Mouse (Mus musculus): ENCODE results near the gene 6030468B19Rik. TPM values are rescaled to one million over a fixed set of nuclear protein-coding genes. Genes with fewer than 3 reads are reported as not detected.
"Not testable (repeated sequence)": the region's sequence is repeated elsewhere in the genome, so short reads cannot be mapped to it uniquely, and the experiment has no call there.

Gene 6030468B19Rik
- total RNA-seq, 2 experiments from 2014 or later: 23.8 to 82.6 TPM

- ATAC-seq (replicated peaks; ENCODE audit: low FRiP score, poor library complexity, severe bottlenecking): peak; percentile 54
Observed at GRCm38 (mm10) chr11:117825333-117826101, 28.1 kb downstream of the 6030468B19Rik start, which contains the start of the genes Afmid and Tk1. TSS of gene Afmid (plus strand) at chr11:117825924. TSS of gene Tk1 (minus strand) at chr11:117826092.

GRCm38 (mm10) chr11:117826164-117826563, 28.7 kb downstream of the 6030468B19Rik start:
- no peak for ATAC-seq (replicated peaks; ENCODE audit: low FRiP score, poor library complexity, severe bottlenecking)

- no peak for ATAC-seq (replicated peaks; ENCODE audit: low FRiP score, poor library complexity, severe bottlenecking)
Observed at GRCm38 (mm10) chr11:117826916-117827315, 29.5 kb downstream of the 6030468B19Rik start.

- ATAC-seq (replicated peaks; ENCODE audit: low FRiP score, poor library complexity, severe bottlenecking): no peak
Observed at GRCm38 (mm10) chr11:117827386-117827785, 29.9 kb downstream of the 6030468B19Rik start.

GRCm38 (mm10) chr11:117828149-117828887, 30.9 kb downstream of the 6030468B19Rik start:
- ATAC-seq (replicated peaks; ENCODE audit: low FRiP score, poor library complexity, severe bottlenecking): 0 out of 2 replicates have a peak, but pooled peaks have one; percentile 17

GRCm38 (mm10) chr11:117828888-117829604, 31.6 kb downstream of the 6030468B19Rik start:
- peak; percentile 21 for ATAC-seq (replicated peaks; ENCODE audit: low FRiP score, poor library complexity, severe bottlenecking)

- ATAC-seq (replicated peaks; ENCODE audit: low FRiP score, poor library complexity, severe bottlenecking): no peak
Observed at GRCm38 (mm10) chr11:117829671-117830215, 32.3 kb downstream of the 6030468B19Rik start.

GRCm38 (mm10) chr11:117830401-117830800, 32.9 kb downstream of the 6030468B19Rik start:
- peak; percentile 41 for ATAC-seq (replicated peaks; ENCODE audit: low FRiP score, poor library complexity, severe bottlenecking)

- peak; percentile 61 for ATAC-seq (replicated peaks; ENCODE audit: low FRiP score, poor library complexity, severe bottlenecking)
Observed at GRCm38 (mm10) chr11:117832086-117832969, 34.9 kb downstream of the 6030468B19Rik start.

- ATAC-seq (replicated peaks; ENCODE audit: low FRiP score, poor library complexity, severe bottlenecking): not testable (repeated sequence)
Observed at GRCm38 (mm10) chr11:117833509-117833908, 36.0 kb downstream of the 6030468B19Rik start.

GRCm38 (mm10) chr11:117834086-117834485, 36.6 kb downstream of the 6030468B19Rik start:
- no peak for ATAC-seq (replicated peaks; ENCODE audit: low FRiP score, poor library complexity, severe bottlenecking)

GRCm38 (mm10) chr11:117836306-117836705, 38.8 kb downstream of the 6030468B19Rik start:
- ATAC-seq (replicated peaks; ENCODE audit: low FRiP score, poor library complexity, severe bottlenecking): peak; percentile 39

- ATAC-seq (replicated peaks; ENCODE audit: low FRiP score, poor library complexity, severe bottlenecking): peak; percentile 88
Observed at GRCm38 (mm10) chr11:117838572-117838971, 41.1 kb downstream of the 6030468B19Rik start.

- no peak; the same call in 1 of the 2 replicates for ATAC-seq (replicated peaks; ENCODE audit: low FRiP score, poor library complexity, severe bottlenecking)
Observed at GRCm38 (mm10) chr11:117839021-117839420, 41.6 kb downstream of the 6030468B19Rik start.

GRCm38 (mm10) chr11:117840910-117841309, 43.5 kb downstream of the 6030468B19Rik start:
- ATAC-seq (replicated peaks; ENCODE audit: low FRiP score, poor library complexity, severe bottlenecking): no peak

GRCm38 (mm10) chr11:117843434-117843833, 46.0 kb downstream of the 6030468B19Rik start:
- no peak for ATAC-seq (replicated peaks; ENCODE audit: low FRiP score, poor library complexity, severe bottlenecking)

- ATAC-seq (replicated peaks; ENCODE audit: low FRiP score, poor library complexity, severe bottlenecking): no peak
Observed at GRCm38 (mm10) chr11:117844997-117845396, 47.5 kb downstream of the 6030468B19Rik start.

- no peak for ATAC-seq (replicated peaks; ENCODE audit: low FRiP score, poor library complexity, severe bottlenecking)
Observed at GRCm38 (mm10) chr11:117845651-117846050, 48.2 kb downstream of the 6030468B19Rik start.

- peak; percentile 16; the same call in 1 of the 2 replicates for ATAC-seq (replicated peaks; ENCODE audit: low FRiP score, poor library complexity, severe bottlenecking)
Observed at GRCm38 (mm10) chr11:117846640-117847039, 49.2 kb downstream of the 6030468B19Rik start.
